Mouse (Mus musculus) limb, embryonic 13.5 days (tissue): ENCODE measurements at regions not wholly inside any gene's neighbourhood (a gene's known extent, or its start where the extent isn't known, plus 50 kb on each side); places are given as distances from the start of the nearest gene placed in this dataset.

Source experiments
- ATAC-seq: fragments of 200-750 bp; cut with Nextera tagmentation; 2 replicates; pipeline ENCODE4 v1.8.0; 2017; ENCODE audit warnings: low read depth, moderate number of reproducible peaks, moderate TSS enrichment; ENCODE audit not compliant: low FRiP score
- H3K27ac ChIP-seq: fragments of 300-500 bp; sonication (generic); 2 replicates; pipeline ENCODE4 v1.5.1; 2015; ENCODE audit warnings: inconsistent platforms, mild to moderate bottlenecking, moderate library complexity
- H3K27me3 ChIP-seq: fragments of 300-500 bp; sonication (generic); 2 replicates; pipeline ENCODE4 v1.6.1; 2015; ENCODE audit warnings: mild to moderate bottlenecking, inconsistent platforms
- H3K36me3 ChIP-seq: fragments of 300-500 bp; sonication (generic); 2 replicates; pipeline ENCODE4 v1.6.1; 2015; ENCODE audit warnings: inconsistent platforms, mild to moderate bottlenecking, moderate library complexity
- H3K4me1 ChIP-seq: fragments of 300-500 bp; sonication (generic); 2 replicates; pipeline ENCODE4 v1.6.1; 2015; ENCODE audit warnings: inconsistent platforms
- H3K4me2 ChIP-seq: fragments of 300-500 bp; sonication (generic); replicated peaks from 2 replicates; pipeline ENCODE4 v1.6.1; 2015; ENCODE audit warnings: inconsistent platforms, mild to moderate bottlenecking, moderate library complexity
- H3K4me3 ChIP-seq: fragments of 300-500 bp; sonication (generic); 2 replicates; pipeline ENCODE4 v1.5.1; 2015; ENCODE audit warnings: moderate library complexity, mild to moderate bottlenecking, inconsistent platforms
- H3K9ac ChIP-seq: fragments of 300-500 bp; sonication (generic); 2 replicates; pipeline ENCODE4 v1.6.1; 2015; ENCODE audit warnings: mild to moderate bottlenecking, inconsistent platforms
- H3K9me3 ChIP-seq: fragments of 300-500 bp; sonication (generic); 2 replicates; pipeline ENCODE4 v1.6.1; 2016; ENCODE audit warnings: inconsistent platforms
- WGBS: fragments of 180-500 bp; shearing (Covaris S2); methylation state at CpG from one replicate; pipeline ENCODE4 v1.1.7; 2015; 5-methylcytosine and 5-hydroxymethylcytosine counted together

DNA sequence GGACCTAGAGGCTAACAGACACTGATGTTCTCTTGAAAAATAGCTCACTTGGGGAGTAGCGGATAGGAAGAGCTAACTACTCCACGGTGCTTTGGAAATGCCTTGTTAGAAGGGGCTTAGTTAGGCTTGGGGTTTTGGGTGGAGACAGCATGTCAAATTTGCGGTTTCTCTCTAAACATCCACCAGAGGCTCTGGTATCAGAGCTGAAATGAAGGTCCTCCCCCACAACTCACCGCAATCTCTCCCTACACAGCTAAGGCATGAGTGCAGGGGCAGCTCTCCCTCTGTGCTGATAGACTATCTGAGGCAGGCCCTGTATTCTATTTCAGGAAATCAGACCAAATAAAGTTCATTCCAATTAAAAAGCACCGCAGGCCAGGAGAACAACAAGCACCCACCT, 259.1 kb upstream of the Prok2 start:
- Histone ChIP-seq H3K4me2 (no peak overlapping the region), H3K4me3 (no peak overlapping the region), H3K36me3 (no peaks in the 10 kb centered on the region), H3K4me1 (peaks cover 19% of the 10 kb centered on the region), H3K9ac (no peak overlapping the region), H3K27ac (no peak overlapping the region), H3K27me3 (peaks cover 75% of the 10 kb centered on the region), H3K9me3 (no peaks in the 10 kb centered on the region)
- no peak for ATAC-seq
- WGBS: 32% methylated on average over 5 of the region's 5 CpGs

DNA sequence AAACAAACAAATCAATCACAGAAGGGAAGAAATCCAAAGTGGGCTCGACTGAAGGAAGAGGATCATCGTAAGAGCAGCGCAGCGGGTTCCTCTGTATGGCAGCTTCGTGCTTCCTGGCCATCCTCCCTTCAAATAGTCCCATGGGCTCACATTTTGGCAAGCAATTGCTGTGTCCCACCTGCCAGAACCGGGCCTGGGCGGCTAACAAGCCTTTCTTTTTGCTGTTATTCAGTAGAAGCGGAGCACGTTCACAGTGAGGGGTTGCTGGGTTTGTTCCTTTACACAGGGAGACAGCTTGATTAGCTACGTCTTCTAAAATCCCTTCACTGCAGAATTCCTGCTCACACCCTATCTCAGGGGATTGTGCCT, 258.6 kb upstream of the Prok2 start:
- Histone ChIP-seq H3K9ac (no peak overlapping the region), H3K27me3 (peaks cover 79% of the 10 kb centered on the region), H3K4me1 (peaks cover 19% of the 10 kb centered on the region), H3K27ac (no peak overlapping the region), H3K4me2 (no peak overlapping the region), H3K9me3 (no peaks in the 10 kb centered on the region), H3K36me3 (no peaks in the 10 kb centered on the region), H3K4me3 (no peak overlapping the region)
- WGBS: 27% methylated on average over 10 of the region's 10 CpGs
- no peak for ATAC-seq

DNA sequence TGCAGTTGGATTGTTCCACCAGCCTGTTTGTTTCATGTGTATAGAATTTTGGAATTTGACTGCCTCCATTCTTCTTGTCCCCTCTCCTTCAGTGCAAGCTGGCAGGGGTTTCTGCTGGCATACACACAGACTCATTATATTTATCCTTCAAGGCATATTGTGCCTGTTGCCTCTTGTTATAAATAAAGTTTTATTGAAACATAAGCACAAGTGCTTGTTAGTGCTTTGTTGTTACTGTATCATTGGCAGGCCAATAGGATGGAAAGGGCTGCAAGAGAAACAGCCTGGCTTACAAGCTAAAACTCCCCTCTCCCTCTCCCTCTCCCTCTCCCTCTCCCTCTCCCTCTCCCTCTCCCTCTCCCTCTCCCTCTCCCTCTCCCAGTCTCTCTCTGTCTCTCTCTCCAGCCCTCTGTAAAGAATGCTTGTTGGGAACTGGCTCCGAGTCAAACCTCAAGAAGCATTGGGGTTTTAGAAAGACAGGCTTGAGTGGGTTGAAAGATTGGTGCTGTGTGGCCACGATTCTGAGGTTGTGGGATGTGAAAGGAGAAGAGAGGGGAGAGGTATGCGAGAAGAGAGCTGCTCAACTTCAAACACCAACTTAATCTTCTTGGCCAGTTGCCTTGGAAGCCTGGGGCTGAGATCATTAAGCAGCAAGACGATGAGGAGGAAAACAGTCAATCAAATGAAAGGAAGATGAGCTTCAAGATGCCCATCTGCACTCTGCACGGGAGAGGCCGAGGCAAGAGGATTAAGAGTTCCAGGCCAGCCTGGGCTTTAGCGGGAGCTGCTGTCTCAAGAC, 258.1 kb upstream of the Prok2 start:
- peaks cover 19% of the 10 kb centered on the region for H3K4me1 ChIP-seq
- peaks cover 83% of the 10 kb centered on the region for H3K27me3 ChIP-seq
- H3K36me3 ChIP-seq: no peaks in the 10 kb centered on the region
- H3K9ac ChIP-seq: no peak overlapping the region; the same call in 1 of the 2 replicates
- no peaks in the 10 kb centered on the region for H3K9me3 ChIP-seq
- ATAC-seq: no peak
- no peak overlapping the region for H3K4me3 ChIP-seq
- H3K27ac ChIP-seq: no peak overlapping the region
- no peak overlapping the region for H3K4me2 ChIP-seq
- WGBS: 10% methylated on average over 7 of the region's 7 CpGs

DNA sequence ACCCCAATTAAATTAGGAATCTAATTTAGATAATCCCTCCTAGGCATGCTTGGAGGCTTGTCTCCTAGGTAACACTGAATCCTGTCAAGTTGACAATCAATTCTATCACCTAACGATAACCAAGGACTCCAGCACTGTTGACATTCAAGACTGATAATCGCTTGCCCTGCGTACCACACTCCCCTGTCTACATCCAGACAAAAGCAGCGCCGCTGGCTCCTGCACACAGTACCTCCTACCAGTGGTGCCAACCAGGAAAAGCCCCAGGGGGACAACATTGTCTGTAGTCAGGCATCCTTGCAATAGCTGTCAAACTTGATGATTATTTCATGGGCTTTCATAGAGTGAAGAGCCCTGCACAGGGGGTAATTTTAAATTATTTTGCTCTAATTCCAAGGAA, 253.4 kb upstream of the Prok2 start:
- Histone ChIP-seq H3K4me2 (no peak overlapping the region), H3K9me3 (no peaks in the 10 kb centered on the region), H3K36me3 (no peaks in the 10 kb centered on the region), H3K4me1 (peaks cover 15% of the 10 kb centered on the region), H3K27ac (no peak overlapping the region), H3K9ac (no peak overlapping the region), H3K4me3 (no peak overlapping the region), H3K27me3 (peaks cover 61% of the 10 kb centered on the region)
- 73% methylated on average over 5 of the region's 5 CpGs for WGBS
- no peak for ATAC-seq

DNA sequence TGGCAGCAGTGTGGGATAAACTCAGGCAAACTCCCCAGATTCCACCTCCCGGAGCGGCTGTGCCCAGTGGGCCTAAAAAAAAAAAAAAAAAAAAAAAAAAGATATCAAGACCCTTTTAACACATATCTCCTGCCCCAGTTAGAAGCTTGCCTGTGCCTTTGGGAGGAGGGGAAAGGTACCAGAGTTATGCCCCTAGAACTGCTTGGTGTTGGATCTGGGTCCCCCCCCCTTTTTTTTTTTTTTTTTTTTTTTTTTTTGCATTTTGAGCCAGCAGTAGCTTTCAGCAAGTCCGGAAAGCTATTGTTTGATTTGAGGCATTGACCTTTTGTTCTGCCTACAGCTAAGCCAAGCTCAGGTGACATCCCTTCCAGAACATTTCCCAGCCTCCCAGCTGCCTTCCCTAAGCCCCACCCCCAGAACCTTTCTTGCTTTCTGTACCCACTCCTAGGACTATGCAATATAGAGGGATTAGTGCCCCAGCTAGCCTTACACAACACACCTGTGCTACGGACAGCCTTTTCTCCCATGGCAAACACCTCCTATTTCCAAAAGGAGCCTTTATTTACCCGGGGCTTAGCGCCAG, 252.1 kb upstream of the Prok2 start:
- H3K4me1 ChIP-seq: peaks cover 18% of the 10 kb centered on the region
- no peak overlapping the region for H3K27ac ChIP-seq
- ATAC-seq: no peak
- H3K9ac ChIP-seq: no peak overlapping the region
- 67% methylated on average over 6 of the region's 6 CpGs for WGBS
- no peak overlapping the region for H3K4me3 ChIP-seq
- H3K36me3 ChIP-seq: no peaks in the 10 kb centered on the region
- H3K9me3 ChIP-seq: no peaks in the 10 kb centered on the region
- H3K27me3 ChIP-seq: peaks cover 51% of the 10 kb centered on the region
- no peak overlapping the region for H3K4me2 ChIP-seq

DNA sequence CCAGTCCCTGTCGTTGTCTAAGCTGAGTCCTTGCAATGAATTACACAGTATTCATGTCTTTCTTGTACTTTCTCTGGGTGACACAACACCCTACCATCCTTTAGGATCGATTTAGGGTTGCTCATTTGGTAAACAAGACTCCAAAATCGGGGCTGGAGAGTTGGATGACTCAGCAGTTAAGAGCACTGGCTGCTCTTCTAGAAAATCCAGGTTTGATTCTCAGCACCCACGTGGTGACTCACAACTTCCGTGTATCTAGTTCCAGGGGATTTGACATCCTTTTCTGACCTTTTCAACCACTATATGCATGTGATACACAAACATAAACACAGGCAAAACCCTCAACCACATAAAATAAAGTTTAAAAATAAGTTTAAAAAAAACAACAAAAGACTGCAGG, 250.0 kb upstream of the Prok2 start:
- WGBS: 65% methylated on average over 5 of the region's 5 CpGs
- no peaks in the 10 kb centered on the region for H3K36me3 ChIP-seq
- no peak overlapping the region for H3K4me2 ChIP-seq
- H3K9me3 ChIP-seq: no peaks in the 10 kb centered on the region
- no peak overlapping the region for H3K27ac ChIP-seq
- H3K9ac ChIP-seq: no peak overlapping the region
- ATAC-seq: no peak
- peaks cover 25% of the 10 kb centered on the region for H3K4me1 ChIP-seq
- H3K27me3 ChIP-seq: peaks cover 41% of the 10 kb centered on the region
- no peak overlapping the region for H3K4me3 ChIP-seq

DNA sequence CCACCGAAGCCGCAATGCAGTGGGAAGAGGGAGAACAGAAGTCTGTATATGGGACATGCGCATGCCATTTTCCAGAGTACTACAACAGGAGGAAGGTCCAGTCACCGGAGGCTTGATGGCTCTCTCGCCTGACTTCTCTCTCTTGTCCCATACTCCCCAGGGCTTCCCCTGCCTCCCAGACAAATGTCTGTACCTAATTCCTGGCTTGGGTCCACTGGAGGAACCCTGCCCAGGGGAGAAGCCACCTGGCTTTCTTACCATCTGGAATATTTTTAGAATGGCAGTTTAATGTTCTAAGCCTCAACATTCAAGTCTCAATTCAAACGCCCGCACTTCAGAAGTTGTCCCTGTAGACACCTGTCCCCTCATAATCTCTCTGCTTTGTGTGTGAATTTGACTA, 249.3 kb upstream of the Prok2 start:
- H3K27ac ChIP-seq: no peak overlapping the region
- H3K4me3 ChIP-seq: no peak overlapping the region
- no peaks in the 10 kb centered on the region for H3K9me3 ChIP-seq
- H3K4me2 ChIP-seq: no peak overlapping the region
- no peaks in the 10 kb centered on the region for H3K36me3 ChIP-seq
- 58% methylated on average over 7 of the region's 7 CpGs for WGBS
- peaks cover 36% of the 10 kb centered on the region for H3K27me3 ChIP-seq
- H3K4me1 ChIP-seq: peaks cover 26% of the 10 kb centered on the region
- ATAC-seq: no peak
- no peak overlapping the region for H3K9ac ChIP-seq

DNA sequence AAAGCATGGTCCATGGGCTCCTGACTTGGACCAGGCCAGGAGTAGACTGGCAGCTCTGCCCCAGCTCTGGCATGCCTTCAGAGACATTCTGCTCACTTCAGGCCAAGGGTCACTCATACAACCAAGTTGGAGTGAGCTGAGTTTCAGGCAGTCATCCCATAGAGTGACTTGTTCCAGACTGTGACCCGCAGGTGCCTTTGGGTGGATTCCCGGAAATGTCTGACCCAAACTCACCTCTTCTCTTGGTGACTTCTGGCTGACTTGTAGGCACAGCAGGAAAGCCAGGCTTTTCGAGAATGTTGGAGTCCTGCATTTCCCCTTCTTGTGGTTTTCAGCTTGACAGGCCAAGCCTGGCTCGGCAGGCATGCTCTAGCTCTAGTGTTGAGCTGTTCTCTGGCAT, 248.3 kb upstream of the Prok2 start:
- no peak for ATAC-seq
- Histone ChIP-seq H3K27me3 (peaks cover 30% of the 10 kb centered on the region), H3K36me3 (no peaks in the 10 kb centered on the region), H3K4me2 (no peak overlapping the region), H3K4me3 (no peak overlapping the region), H3K27ac (no peak overlapping the region), H3K4me1 (peaks cover 26% of the 10 kb centered on the region), H3K9me3 (no peaks in the 10 kb centered on the region), H3K9ac (no peak overlapping the region)
- WGBS: 76% methylated on average over 4 of the region's 4 CpGs

DNA sequence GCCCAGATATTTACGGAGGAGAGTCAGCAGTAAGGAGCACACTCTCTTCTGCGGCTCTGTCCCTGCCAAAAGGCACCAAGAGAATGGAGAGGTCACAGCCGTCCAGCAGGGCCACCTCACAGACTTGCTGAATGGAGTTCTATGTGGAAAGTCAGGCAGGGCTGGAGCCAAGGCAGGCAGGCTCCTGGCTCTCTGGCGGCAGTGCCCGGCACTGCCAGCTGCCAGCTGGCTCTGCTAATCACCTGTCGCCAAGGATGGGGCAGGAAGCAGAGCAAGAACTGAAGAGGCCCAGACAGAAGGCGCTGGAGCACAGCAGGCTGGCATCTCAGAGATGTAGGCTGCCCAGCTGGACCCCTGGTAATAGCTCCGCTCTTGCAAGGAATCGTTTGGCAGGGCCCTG, 245.2 kb upstream of the Prok2 start:
- no peak for ATAC-seq
- Histone ChIP-seq H3K27ac (no peak overlapping the region), H3K4me1 (peaks cover 23% of the 10 kb centered on the region), H3K4me2 (no peak overlapping the region), H3K9me3 (no peaks in the 10 kb centered on the region), H3K9ac (no peak overlapping the region), H3K27me3 (peaks cover 21% of the 10 kb centered on the region), H3K4me3 (no peak overlapping the region), H3K36me3 (no peaks in the 10 kb centered on the region)
- 42% methylated on average over 9 of the region's 9 CpGs for WGBS

DNA sequence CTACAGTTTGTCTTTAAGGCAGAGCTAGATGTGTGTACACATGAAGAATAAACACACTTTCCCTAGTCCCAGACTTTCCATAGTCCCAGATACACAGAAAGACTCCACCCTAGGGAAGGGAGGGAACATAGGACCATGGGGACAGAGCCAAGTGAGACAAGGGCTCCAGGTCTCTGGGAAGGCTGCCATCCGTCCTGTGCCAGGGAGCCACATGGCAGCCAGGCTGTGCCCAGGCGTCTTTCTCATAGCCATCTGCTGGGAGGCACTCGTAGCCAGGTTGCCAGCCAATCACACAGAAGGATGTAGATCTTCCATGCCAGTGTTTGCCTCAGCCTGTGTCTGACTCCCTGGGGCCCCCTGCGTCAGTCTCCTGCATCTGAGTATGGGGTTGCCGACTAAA, 242.7 kb upstream of the Prok2 start:
- no peak for ATAC-seq
- H3K4me1 ChIP-seq: peaks cover 14% of the 10 kb centered on the region
- H3K9me3 ChIP-seq: peaks cover 8% of the 10 kb centered on the region; the same call in 1 of the 2 replicates
- no peaks in the 10 kb centered on the region for H3K36me3 ChIP-seq
- no peak overlapping the region for H3K4me2 ChIP-seq
- H3K27me3 ChIP-seq: peaks cover 17% of the 10 kb centered on the region; the same call in 1 of the 2 replicates
- no peak overlapping the region for H3K27ac ChIP-seq
- 68% methylated on average over 5 of the region's 5 CpGs for whole genome bisulfite sequencing
- no peak overlapping the region for H3K9ac ChIP-seq
- no peak overlapping the region for H3K4me3 ChIP-seq

DNA sequence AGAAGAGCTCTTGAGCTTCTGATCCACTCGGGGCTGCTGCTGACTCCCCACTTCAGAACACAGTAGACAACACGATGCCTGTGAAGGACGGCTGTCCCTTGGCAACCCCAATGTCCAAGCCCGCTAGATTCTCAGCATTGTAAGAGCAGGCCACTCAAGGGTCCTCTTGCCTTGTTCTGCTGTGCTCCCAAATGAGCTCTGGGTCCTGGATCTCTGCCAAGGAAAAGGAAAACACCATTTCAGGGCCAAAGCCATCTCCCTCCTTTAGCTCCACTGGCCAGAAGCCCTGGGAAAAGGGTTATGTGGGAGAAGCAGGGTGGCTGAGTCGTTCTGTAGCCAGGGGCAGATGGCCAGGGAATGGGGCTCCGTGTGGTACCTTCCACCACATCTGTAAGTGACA, 241.3 kb upstream of the Prok2 start:
- Histone ChIP-seq H3K4me3 (no peak overlapping the region), H3K27me3 (peaks cover 16% of the 10 kb centered on the region; the same call in 1 of the 2 replicates), H3K4me1 (peaks cover 7% of the 10 kb centered on the region; the same call in 1 of the 2 replicates), H3K4me2 (no peak overlapping the region), H3K36me3 (no peaks in the 10 kb centered on the region), H3K9ac (no peak overlapping the region), H3K27ac (no peak overlapping the region), H3K9me3 (peaks cover 8% of the 10 kb centered on the region; the same call in 1 of the 2 replicates)
- 82% methylated on average over 6 of the region's 6 CpGs for WGBS
- ATAC-seq: no peak

DNA sequence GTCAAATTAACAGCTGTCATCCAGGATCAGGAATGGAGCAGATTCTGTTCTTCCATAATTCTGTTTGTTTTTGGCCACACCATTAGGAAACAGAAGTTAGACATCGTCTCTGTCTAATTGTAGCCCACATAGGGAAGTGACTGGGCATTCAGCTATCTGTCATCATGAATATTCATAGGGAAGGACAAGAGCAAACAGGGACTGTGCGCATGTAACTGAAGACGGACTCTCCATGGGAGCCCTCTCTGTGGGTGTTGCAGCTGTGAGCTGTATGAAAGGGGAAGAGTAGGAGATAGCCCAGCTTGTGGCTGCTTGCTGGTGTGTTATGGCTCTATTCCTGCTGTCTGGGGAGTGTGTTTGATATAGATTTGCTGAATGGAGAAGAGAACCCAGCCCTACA, 238.3 kb upstream of the Prok2 start:
- peaks cover 8% of the 10 kb centered on the region; the same call in 1 of the 2 replicates for H3K9me3 ChIP-seq
- H3K4me1 ChIP-seq: peaks cover 8% of the 10 kb centered on the region
- H3K27ac ChIP-seq: no peak overlapping the region
- H3K4me2 ChIP-seq: no peak overlapping the region
- 82% methylated on average over 3 of the region's 3 CpGs for WGBS
- peaks cover 13% of the 10 kb centered on the region; the same call in 1 of the 2 replicates for H3K27me3 ChIP-seq
- no peak for ATAC-seq
- no peak overlapping the region for H3K9ac ChIP-seq
- no peak overlapping the region for H3K4me3 ChIP-seq
- no peaks in the 10 kb centered on the region for H3K36me3 ChIP-seq
